Comparison of ENCODE assay signal across 39 mouse cellular contexts in the genomic region with DNA sequence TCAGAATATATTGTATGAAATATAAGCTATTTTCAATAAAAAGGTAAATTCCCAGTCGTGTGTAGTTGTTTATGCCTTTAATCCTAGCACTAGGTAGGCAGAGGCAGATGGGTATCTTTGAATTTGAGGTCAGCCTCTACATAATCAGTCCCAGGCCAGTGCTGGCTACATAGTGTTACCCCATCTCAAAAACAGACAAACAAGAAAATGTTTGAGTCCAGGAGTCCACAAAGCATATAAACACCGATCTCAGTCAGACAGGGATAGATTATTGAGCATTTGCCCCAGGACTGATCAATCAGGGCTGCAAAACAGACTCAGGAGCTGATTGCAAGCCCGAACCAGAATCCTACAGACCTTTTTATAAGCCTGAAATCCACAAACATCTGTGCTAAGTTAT. TPM values are rescaled to one million over a fixed set of nuclear protein-coding genes. Genes with fewer than 3 reads are reported as not detected.
"Had no signal": no experiment of that assay in that cellular context is flagged by ENCODE, and none has a peak within 500 bp of the region (broad histone marks: within the 10 kb centered on the region; RNA-seq: fewer than 3 reads in every experiment).

No protein-coding gene starts in this region.

- H3K9me3 ChIP-seq: limb, embryonic 10.5 days; limb, embryonic 12.5 days; limb, embryonic 13.5 days; limb, embryonic 15.5 days; liver, embryonic 12.5 days; liver, embryonic 13.5 days; liver, embryonic 15.5 days; lung, embryonic 15.5 days; midbrain, embryonic 12.5 days; midbrain, embryonic 13.5 days; midbrain, embryonic 15.5 days; neural tube, embryonic 12.5 days had no signal

- ATAC-seq: liver, embryonic 12.5 days; lung, postnatal 0 days; midbrain, embryonic 13.5 days; midbrain, embryonic 15.5 days; midbrain, embryonic 16.5 days had no signal

- H3K4me1 ChIP-seq: limb, embryonic 10.5 days; limb, embryonic 12.5 days; limb, embryonic 13.5 days; limb, embryonic 15.5 days; liver, embryonic 12.5 days; liver, embryonic 13.5 days; liver, embryonic 15.5 days; lung, embryonic 15.5 days; midbrain, embryonic 10.5 days; midbrain, embryonic 12.5 days; midbrain, embryonic 13.5 days; midbrain, embryonic 15.5 days; neural tube, embryonic 12.5 days had no signal

- H3K4me2 ChIP-seq: limb, embryonic 12.5 days; limb, embryonic 13.5 days; limb, embryonic 15.5 days; liver, embryonic 12.5 days; liver, embryonic 13.5 days; liver, embryonic 15.5 days; lung, embryonic 14.5 days; lung, embryonic 15.5 days; midbrain, embryonic 11.5 days; midbrain, embryonic 12.5 days; midbrain, embryonic 13.5 days; midbrain, embryonic 15.5 days; neural tube, embryonic 12.5 days had no signal

- H3K27me3 ChIP-seq: liver, embryonic 13.5 days; lung, embryonic 15.5 days; midbrain, embryonic 13.5 days; midbrain, embryonic 15.5 days had no signal

- H3K4me3 ChIP-seq: left cerebral cortex, adult 2 months; limb, embryonic 10.5 days; limb, embryonic 12.5 days; limb, embryonic 13.5 days; limb, embryonic 15.5 days; liver, embryonic 12.5 days; liver, embryonic 13.5 days; liver, embryonic 15.5 days; lung, embryonic 15.5 days; megakaryocyte, embryonic 14.5 days; midbrain, embryonic 10.5 days; midbrain, embryonic 12.5 days; midbrain, embryonic 13.5 days; midbrain, embryonic 15.5 days; myocyte; neural tube, embryonic 12.5 days had no signal

- DNase-seq: left cerebral cortex, postnatal 4 days; liver, embryonic 13.5 days; lung, adult 18-20 months; lung, embryonic 14.5 days; lung, postnatal 10 days; lung, postnatal 14 days; lung, postnatal 36 days; lung, postnatal 4 days; midbrain, embryonic 14.5 days had no signal

- H3K27ac ChIP-seq: left cerebral cortex, adult 2 months; limb, embryonic 10.5 days; limb, embryonic 12.5 days; limb, embryonic 13.5 days; limb, embryonic 15.5 days; liver, embryonic 12.5 days; liver, embryonic 13.5 days; liver, embryonic 14.5 days; liver, embryonic 15.5 days; lung, embryonic 15.5 days; macrophage; midbrain, embryonic 10.5 days; midbrain, embryonic 12.5 days; midbrain, embryonic 13.5 days; midbrain, embryonic 15.5 days; neural tube, embryonic 12.5 days had no signal

- H3K36me3 ChIP-seq: limb, embryonic 10.5 days; limb, embryonic 12.5 days; limb, embryonic 13.5 days; limb, embryonic 15.5 days; liver, embryonic 12.5 days; liver, embryonic 13.5 days; liver, embryonic 15.5 days; lung, embryonic 15.5 days; midbrain, embryonic 10.5 days; midbrain, embryonic 12.5 days; midbrain, embryonic 13.5 days; midbrain, embryonic 15.5 days; neural tube, embryonic 12.5 days had no signal

- H3K9ac ChIP-seq: limb, embryonic 12.5 days; limb, embryonic 13.5 days; limb, embryonic 15.5 days; liver, embryonic 12.5 days; liver, embryonic 13.5 days; liver, embryonic 14.5 days; liver, embryonic 15.5 days; lung, embryonic 14.5 days; lung, embryonic 15.5 days; midbrain, embryonic 12.5 days; midbrain, embryonic 13.5 days; midbrain, embryonic 15.5 days; neural tube, embryonic 12.5 days had no signal

RNA-seq across cellular contexts. Expression of a gene that starts 49.1 kb away (rescaled TPM):
- total RNA-seq: left cerebral cortex, adult 18-20 months; left cerebral cortex, adult 2 months; left cerebral cortex, postnatal 10 days; left cerebral cortex, postnatal 14 days; left cerebral cortex, postnatal 25 days; left cerebral cortex, postnatal 36 days; megakaryocyte, adult 5-6 weeks; megakaryocyte-erythroid progenitor cell, adult 5-6 weeks; monocyte, adult 5-6 weeks had no signal
- polyA plus RNA-seq: limb, embryonic 10.5 days; limb, embryonic 11.5 days; limb, embryonic 12.5 days; limb, embryonic 13.5 days; limb, embryonic 14.5 days; limb, embryonic 15.5 days; liver, embryonic 13.5 days; liver, embryonic 15.5 days; macrophage; myocyte had no signal
